ENCODE assay signal across 22 mouse cellular contexts in the genomic region with DNA sequence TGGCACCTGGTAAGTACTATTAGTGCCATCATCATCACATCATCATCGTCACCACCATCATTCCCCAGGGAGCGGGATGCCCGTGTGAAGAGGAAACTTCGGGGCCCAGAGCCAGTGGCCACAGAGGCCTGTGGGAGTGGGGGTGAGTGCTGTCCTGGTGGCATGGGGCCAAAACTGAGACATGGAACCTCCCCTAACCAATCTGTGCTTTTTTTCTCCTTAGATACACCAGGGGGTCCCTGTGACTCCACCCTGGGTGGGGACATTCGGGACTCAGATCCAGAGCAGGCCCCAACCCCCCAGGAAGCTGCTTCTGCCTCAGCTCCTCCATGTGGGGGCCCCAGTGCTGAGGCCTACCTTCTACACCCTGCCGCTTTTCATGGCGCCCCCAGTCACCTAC. TPM values are rescaled to one million over a fixed set of nuclear protein-coding genes. Genes with fewer than 3 reads are reported as not detected.
"Had no signal": no experiment of that assay in that cellular context is flagged by ENCODE, and none has a peak within 500 bp of the region (broad histone marks: within the 10 kb centered on the region; RNA-seq: fewer than 3 reads in every experiment).

No protein-coding gene starts in this region.

- H3K4me3 ChIP-seq: kidney, embryonic 15.5 days; limb, embryonic 12.5 days; limb, embryonic 15.5 days; neural tube, embryonic 12.5 days; neural tube, embryonic 15.5 days had no signal

- H3K9ac ChIP-seq: kidney, embryonic 15.5 days; limb, embryonic 12.5 days; limb, embryonic 15.5 days; neural tube, embryonic 12.5 days; neural tube, embryonic 15.5 days had no signal

- H3K27ac ChIP-seq: kidney, embryonic 15.5 days; limb, embryonic 12.5 days; limb, embryonic 15.5 days; neural tube, embryonic 12.5 days; neural tube, embryonic 15.5 days; stomach, postnatal 0 days had no signal

- DNase-seq: kidney, postnatal 10 days; kidney, postnatal 36 days; left cerebral cortex, postnatal 4 days; lung, adult 2 months; lung, postnatal 14 days; midbrain, embryonic 14.5 days; right cerebral cortex, adult 18-20 months; right cerebral cortex, postnatal 14 days; right cerebral cortex, postnatal 4 days; thymus, adult 18-20 months; thymus, postnatal 36 days had no signal

- H3K4me2 ChIP-seq: kidney, embryonic 15.5 days; limb, embryonic 12.5 days; limb, embryonic 15.5 days; liver, embryonic 11.5 days; midbrain, embryonic 11.5 days; neural tube, embryonic 12.5 days; neural tube, embryonic 15.5 days had no signal

- H3K27me3 ChIP-seq: kidney, embryonic 15.5 days; limb, embryonic 12.5 days; limb, embryonic 15.5 days; neural tube, embryonic 12.5 days; neural tube, embryonic 15.5 days had no signal

- H3K9me3 ChIP-seq: kidney, embryonic 15.5 days; limb, embryonic 12.5 days; limb, embryonic 15.5 days; neural tube, embryonic 12.5 days; neural tube, embryonic 15.5 days had no signal

RNA-seq across cellular contexts. Expression of a gene that starts 13.0 kb away (rescaled TPM):
- total RNA-seq: megakaryocyte progenitor cell, adult 5-6 weeks had no signal
- polyA plus RNA-seq: liver, embryonic 11.5 days; liver, embryonic 16.5 days had no signal

RNA-seq across cellular contexts. Expression of a gene that starts 18.3 kb away (rescaled TPM):
- total RNA-seq: midbrain, postnatal 0 days had no signal
